Comparison of ENCODE assay signal across 28 mouse cellular contexts in genomic region chr16:28391283-28391682, GRCm38 (mm10).
"Had no signal": no experiment of that assay in that cellular context is flagged by ENCODE, and none has a peak within 500 bp of the region (broad histone marks: within the 10 kb centered on the region; RNA-seq: fewer than 3 reads in every experiment).

No protein-coding gene starts in this region.

- DNase-seq: gastrocnemius, adult 2 months; gastrocnemius, postnatal 10 days; gastrocnemius, postnatal 25 days; heart, adult 18-20 months; heart, postnatal 10 days; heart, postnatal 36 days; kidney, adult 11 months; kidney, adult 2 months; kidney, adult 9 months; kidney, postnatal 14 days; kidney, postnatal 36 days; layer of hippocampus, adult 9-11 months; layer of hippocampus, postnatal 36 days; liver; liver, embryonic 13.5 days had no signal

- H3K27ac ChIP-seq: gastrocnemius, adult 2 months; heart, embryonic 10.5 days; hindbrain, embryonic 13.5 days; hindbrain, embryonic 15.5 days; hindbrain, postnatal 0 days; kidney, embryonic 15.5 days; kidney, postnatal 0 days; left cerebral cortex, adult 2 months; limb, embryonic 10.5 days; limb, embryonic 12.5 days; liver, embryonic 13.5 days; liver, embryonic 15.5 days had no signal

- ATAC-seq: hindbrain, postnatal 0 days; intestine, embryonic 16.5 days had no signal

- H3K4me1 ChIP-seq: heart, embryonic 10.5 days; heart, embryonic 12.5 days; hindbrain, embryonic 13.5 days; hindbrain, embryonic 15.5 days; kidney, embryonic 15.5 days; limb, embryonic 10.5 days; limb, embryonic 12.5 days; liver, embryonic 13.5 days; liver, embryonic 15.5 days had no signal

- H3K36me3 ChIP-seq: heart, embryonic 10.5 days; heart, embryonic 12.5 days; hindbrain, embryonic 13.5 days; hindbrain, embryonic 15.5 days; kidney, embryonic 15.5 days; limb, embryonic 10.5 days; limb, embryonic 12.5 days; liver, embryonic 13.5 days; liver, embryonic 15.5 days had no signal

- H3K27me3 ChIP-seq: heart, embryonic 12.5 days; hindbrain, embryonic 13.5 days; hindbrain, embryonic 15.5 days; kidney, embryonic 15.5 days; limb, embryonic 12.5 days; liver, embryonic 13.5 days; liver, embryonic 15.5 days had no signal

- H3K4me3 ChIP-seq: gastrocnemius, adult 2 months; heart, embryonic 10.5 days; heart, embryonic 12.5 days; hindbrain, embryonic 13.5 days; hindbrain, embryonic 15.5 days; kidney, embryonic 15.5 days; left cerebral cortex, adult 2 months; limb, embryonic 10.5 days; limb, embryonic 12.5 days; liver, embryonic 13.5 days; liver, embryonic 15.5 days had no signal

- H3K9me3 ChIP-seq: heart, embryonic 10.5 days; heart, embryonic 12.5 days; hindbrain, embryonic 13.5 days; hindbrain, embryonic 15.5 days; kidney, embryonic 15.5 days; limb, embryonic 10.5 days; limb, embryonic 12.5 days; liver, embryonic 13.5 days; liver, embryonic 15.5 days had no signal

- H3K4me2 ChIP-seq: heart, embryonic 12.5 days; hindbrain, embryonic 13.5 days; hindbrain, embryonic 15.5 days; kidney, embryonic 15.5 days; limb, embryonic 12.5 days; liver, embryonic 11.5 days; liver, embryonic 13.5 days; liver, embryonic 15.5 days had no signal

- H3K9ac ChIP-seq: heart, embryonic 12.5 days; hindbrain, embryonic 13.5 days; hindbrain, embryonic 15.5 days; kidney, embryonic 15.5 days; limb, embryonic 12.5 days; liver, embryonic 13.5 days; liver, embryonic 15.5 days had no signal
